In the genomic region with DNA sequence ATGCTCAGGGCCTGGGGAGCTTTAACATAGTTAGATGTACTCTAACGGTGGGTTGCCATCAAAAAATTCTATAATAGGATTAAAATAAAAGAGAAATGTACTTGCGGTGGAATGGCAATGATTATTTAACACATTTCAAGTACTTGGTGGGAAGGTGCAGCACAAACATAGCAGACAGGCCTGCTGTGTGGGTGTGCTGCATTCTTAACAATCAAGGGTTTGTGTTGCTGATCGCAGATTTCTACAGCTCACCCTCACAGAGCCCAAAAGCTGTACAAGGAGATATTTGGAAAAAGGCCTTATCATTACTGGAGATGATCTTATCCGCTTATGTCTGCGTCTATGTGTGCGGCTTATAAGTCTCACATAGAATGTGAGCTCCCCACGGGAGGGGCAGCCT, we compare ENCODE assay signal across 19 mouse cellular contexts.
A peak's percentile ranks its signal among the peaks of the same experiment; 100 is the strongest.
DNase-seq lines count a peak whose midpoint lies in the region; TF ChIP-seq lines count a peak whose summit lies in the region.
"Had no signal": no experiment of that assay in that cellular context is flagged by ENCODE, and none has a peak within 500 bp of the region (broad histone marks: within the 10 kb centered on the region; RNA-seq: fewer than 3 reads in every experiment).

No protein-coding gene starts in this region.

- intact Hi-C loops in left cerebral cortex, postnatal 14 days (cut with DNase I), result loop anchor here (5.0 kb wide), 1 partner anchor 582 kb away; no protein-coding TSS in a partner anchor

- H3K4me3 ChIP-seq in cerebellum, adult 2 months (replicated peaks; ENCODE audit: insufficient read depth, low read depth, low read length), result no peak overlapping the region
- H3K4me3 ChIP-seq: embryonic facial prominence, embryonic 10.5 days; forebrain, embryonic 13.5 days; heart, embryonic 12.5 days; hindbrain, embryonic 10.5 days had no signal

- no peak overlapping the region for H3K27ac ChIP-seq in cerebellum, adult 2 months (ENCODE audit: insufficient read depth, low read length)
- H3K27ac ChIP-seq: embryonic facial prominence, embryonic 10.5 days; forebrain, embryonic 13.5 days; hindbrain, embryonic 10.5 days; hindbrain, embryonic 14.5 days had no signal

- 97% methylated on average over 7 of the region's 7 CpGs for WGBS in cerebellum, adult 2 months

- DNase-seq in layer of hippocampus, adult 9-11 months, result peak; percentile 68
- DNase-seq in layer of hippocampus, postnatal 25 days (ENCODE audit: extremely low spot score in 1 of 2, low spot score in 1 of 2), result no peak
- DNase-seq in right cerebral cortex, adult 18-20 months, result peak; percentile 53
- no peak for DNase-seq in right cerebral cortex, postnatal 14 days
- DNase-seq in brain, embryonic 14.5 days (ENCODE audit: low read depth), result peak; percentile 33
- DNase-seq in left cerebral cortex, postnatal 14 days (ENCODE audit: low spot score in 2 of 2), result peak; percentile 31 to 61
- no peak for DNase-seq in cerebellum, adult 2 months
- DNase-seq in retina, embryonic 14.5 days (ENCODE audit: low spot score), result no peak
- DNase-seq: adrenal gland, adult 8-10 months; adrenal gland, postnatal 36 days; cerebellum, adult 11-12 months; cerebellum, adult 9-11 months; forebrain, postnatal 0 days; gastrocnemius, postnatal 14 days had no signal

- H3K27me3 ChIP-seq in cerebellum, adult 2 months (ENCODE audit: control insufficient read depth, insufficient read depth, low read length), result no peaks in the 10 kb centered on the region
- H3K27me3 ChIP-seq: forebrain, embryonic 13.5 days; heart, embryonic 12.5 days had no signal

- no peak for TF ChIP-seq CTCF in brain, embryonic 14.5 days (IDR thresholded peaks at IDR 0.05; ENCODE audit: borderline replicate concordance, extremely low read depth, insufficient read depth, insufficient read length)
- no peak for TF ChIP-seq CTCF in cerebellum, adult 2 months (IDR thresholded peaks at IDR 0.05; ENCODE audit: borderline replicate concordance, insufficient read depth, low read depth, low read length)

- H3K4me1 ChIP-seq in cerebellum, adult 2 months (ENCODE audit: control insufficient read depth, insufficient read depth, low read length), result no peaks in the 10 kb centered on the region
- H3K4me1 ChIP-seq: heart, embryonic 12.5 days had no signal

- no peak for TF ChIP-seq POLR2A in brain, embryonic 14.5 days (IDR thresholded peaks at IDR 0.05; ENCODE audit: borderline replicate concordance, extremely low read depth, insufficient read depth, insufficient read length, poor library complexity, severe bottlenecking)
- TF ChIP-seq POLR2A in cerebellum, adult 2 months (IDR thresholded peaks at IDR 0.05; ENCODE audit: borderline replicate concordance, insufficient read depth, low read length), result no peak

Comparison
In these comparisons a context has a peak if more than half of its experiments do, and no peak if none do; other contexts are left out.
1. DNase-seq: peak in layer of hippocampus, adult 9-11 months (single experiment), right cerebral cortex, adult 18-20 months (single experiment), brain, embryonic 14.5 days (single experiment) and left cerebral cortex, postnatal 14 days (2 of 2); none in layer of hippocampus, postnatal 25 days (0 of 2), right cerebral cortex, postnatal 14 days (single experiment), cerebellum, adult 2 months (0 of 2) and retina, embryonic 14.5 days (single experiment).